Mouse (Mus musculus) hindbrain, embryonic 14.5 days (tissue): ENCODE results near the gene Nrip1. TPM values are rescaled to one million over a fixed set of nuclear protein-coding genes. Genes with fewer than 3 reads are reported as not detected.
A peak's percentile ranks its signal among the peaks of the same experiment; 100 is the strongest.

ENCODE experiments used
- ATAC-seq: fragments of 200-750 bp; cut with Nextera tagmentation; 2 replicates; pipeline ENCODE4 v1.8.0; 2017; ENCODE audit warnings: moderate number of reproducible peaks, mild to moderate bottlenecking, moderate TSS enrichment, moderate library complexity; ENCODE audit not compliant: low FRiP score
- DNase-seq: peaks from one replicate; pipeline ENCODE4 v3.0.0-alpha.2; 2015; ENCODE audit warnings: low spot score
- H3K27ac ChIP-seq: fragments of 300-500 bp; sonication (generic); 2 replicates; pipeline ENCODE4 v1.5.1; 2014; ENCODE audit warnings: mild to moderate bottlenecking, moderate library complexity
- H3K27me3 ChIP-seq: fragments of 300-500 bp; sonication (generic); 2 replicates; pipeline ENCODE4 v1.6.1; 2014; ENCODE audit warnings: mild to moderate bottlenecking, low read length, mixed read lengths; ENCODE audit not compliant: control insufficient read depth, insufficient read depth
- H3K36me3 ChIP-seq: fragments of 300-500 bp; sonication (generic); replicated peaks from 2 replicates; pipeline ENCODE4 v1.6.1; 2014; ENCODE audit not compliant: control insufficient read depth, insufficient read depth
- H3K4me1 ChIP-seq: fragments of 300-500 bp; sonication (generic); replicated peaks from 2 replicates; pipeline ENCODE4 v1.6.1; 2014; ENCODE audit warnings: antibody characterized with exemption, low read length, mixed read lengths; ENCODE audit not compliant: control insufficient read depth, insufficient read depth
- H3K4me2 ChIP-seq: fragments of 300-500 bp; sonication (generic); replicated peaks from 2 replicates; pipeline ENCODE4 v1.6.1; 2014; ENCODE audit warnings: mild to moderate bottlenecking, moderate library complexity
- H3K4me3 ChIP-seq: fragments of 300-500 bp; sonication (generic); replicated peaks from 2 replicates; pipeline ENCODE4 v1.5.1; 2014; ENCODE audit warnings: mild to moderate bottlenecking, low read length
- H3K9ac ChIP-seq: fragments of 300-500 bp; sonication (generic); 2 replicates; pipeline ENCODE4 v1.6.1; 2014
- H3K9me3 ChIP-seq: fragments of 300-500 bp; sonication (generic); 2 replicates; pipeline ENCODE4 v1.6.1; 2016; ENCODE audit warnings: low read length; ENCODE audit not compliant: control insufficient read depth
- WGBS: fragments of 180-500 bp; shearing (Covaris S2); extraction: QIAGEN DNeasy Blood & Tissue Kit; methylation state at CpG from one replicate; pipeline ENCODE4 v1.1.7; 2014; 5-methylcytosine and 5-hydroxymethylcytosine counted together
- polyA plus RNA-seq: library from polyadenylated mRNA; unstranded; fragments of >200 nt; fragmentation: Nextera tagmentation; extraction: Ambion mirVana; gene quantifications from 2 replicates; pipeline ENCODE4 v1.2.1, GENCODE M21; 2014

The Nrip1 gene
- polyA plus RNA-seq, 1 experiment from 2014 or later: 30.4 TPM

DNA sequence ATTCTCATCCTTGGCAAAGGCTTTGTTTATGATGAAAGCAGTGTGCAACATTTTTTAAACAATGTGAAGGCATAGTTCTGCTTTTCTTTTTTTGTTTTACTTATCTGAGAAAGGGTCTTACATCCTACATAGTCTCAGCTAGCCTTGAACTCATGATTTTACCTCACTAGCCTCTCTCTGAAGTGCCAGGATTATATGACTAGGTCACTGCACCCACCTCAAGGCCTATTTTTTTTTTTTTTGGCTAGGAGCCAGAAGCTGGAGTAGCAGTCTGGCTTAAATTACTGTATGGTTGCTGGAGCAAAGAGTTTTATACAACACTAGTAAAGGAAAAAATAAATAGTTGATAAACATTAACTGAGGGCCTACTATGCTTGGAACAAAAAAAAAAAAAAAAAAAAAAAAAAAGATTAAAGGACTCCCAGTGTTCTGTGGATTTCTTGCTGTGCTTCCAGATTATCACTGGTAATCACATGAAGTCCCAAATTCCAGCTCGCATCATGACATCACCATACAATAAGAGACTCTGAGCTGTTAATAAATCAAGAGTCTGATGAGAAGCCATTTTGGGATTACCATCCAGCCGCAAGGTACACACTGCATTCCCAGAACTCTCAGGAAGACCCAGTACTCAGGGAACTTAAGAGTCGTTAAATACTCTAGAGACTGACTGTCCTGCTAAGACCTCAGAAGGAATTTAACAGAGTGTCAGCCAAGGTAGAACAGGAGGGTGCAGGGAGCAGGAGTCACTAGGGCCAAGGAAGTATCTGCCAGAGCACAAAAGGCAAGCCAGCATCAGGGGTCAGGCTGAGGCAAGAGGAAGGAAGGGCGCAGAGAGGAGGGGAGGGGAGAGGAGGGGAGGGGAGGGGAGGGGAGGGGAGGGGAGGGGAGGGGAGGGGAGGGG, 49.0 kb downstream of the Nrip1 start:
- Histone ChIP-seq H3K36me3 (no peaks in the 10 kb centered on the region), H3K4me3 (no peak overlapping the region), H3K9me3 (no peaks in the 10 kb centered on the region), H3K4me1 (peaks cover 28% of the 10 kb centered on the region), H3K4me2 (no peak overlapping the region), H3K9ac (no peak overlapping the region), H3K27me3 (no peaks in the 10 kb centered on the region), H3K27ac (no peak overlapping the region)
- 84% methylated on average over 3 of the region's 4 CpGs for WGBS
- DNase-seq: no peak
- ATAC-seq: no peak

DNA sequence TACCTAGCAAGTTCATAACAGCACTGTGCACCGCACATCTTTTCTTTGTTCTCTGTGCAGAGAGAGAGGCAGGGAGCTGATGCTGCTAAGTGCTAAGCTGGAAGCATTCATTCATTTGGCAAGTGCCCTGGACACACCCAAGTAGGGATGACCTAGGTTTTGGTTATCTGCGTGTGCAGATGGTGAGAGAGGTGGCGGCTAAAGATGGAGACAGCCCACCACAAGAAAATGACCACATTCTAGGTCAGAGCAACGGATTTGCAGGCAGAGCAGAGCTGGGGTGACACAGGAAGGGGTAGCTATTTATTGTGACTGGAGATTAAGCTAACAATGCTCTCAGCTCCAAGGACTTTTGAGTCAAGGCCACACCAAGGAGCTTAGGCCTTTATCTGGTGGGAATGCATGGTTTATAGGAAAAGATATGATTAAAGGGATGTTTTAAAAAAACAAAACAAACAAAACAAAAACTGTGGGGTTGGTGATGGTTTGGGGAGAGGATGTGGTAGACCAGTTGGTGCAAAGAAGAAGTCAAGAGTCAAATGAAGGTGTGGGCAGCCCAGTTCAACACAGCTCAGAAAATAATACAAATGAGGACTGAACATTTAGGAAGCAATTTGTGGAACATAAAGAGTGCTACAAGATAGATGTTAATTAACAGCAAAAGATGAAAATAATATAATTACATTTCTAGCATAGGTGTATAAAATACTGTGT, 49.9 kb downstream of the Nrip1 start:
- H3K27me3 ChIP-seq: no peaks in the 10 kb centered on the region
- WGBS: 83% methylated on average over 4 of the region's 4 CpGs
- no peak for DNase-seq

DNA sequence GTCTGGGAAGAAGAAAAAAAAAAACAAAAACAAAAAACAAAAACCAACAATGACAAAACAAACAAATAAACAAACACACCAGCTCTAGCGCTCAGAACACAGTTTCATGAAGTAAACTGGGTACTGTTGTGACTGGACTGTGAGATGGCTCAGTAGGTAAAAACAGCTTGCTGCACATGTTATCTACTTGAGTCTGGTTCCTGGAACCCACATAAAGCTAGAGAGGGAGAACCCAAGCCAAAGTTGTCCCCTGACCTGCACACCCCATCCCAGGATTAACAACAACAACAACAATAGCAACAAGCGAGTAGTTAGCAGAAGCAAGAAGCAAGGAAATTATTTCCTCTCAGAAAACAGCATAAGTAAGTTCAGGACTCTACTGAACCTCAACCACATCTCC, 50.5 kb downstream of the Nrip1 start:
- DNase-seq: no peak
- Histone ChIP-seq H3K27ac (no peak overlapping the region), H3K4me1 (peaks cover 42% of the 10 kb centered on the region), H3K9me3 (no peaks in the 10 kb centered on the region), H3K9ac (no peak overlapping the region), H3K4me2 (no peak overlapping the region), H3K36me3 (no peaks in the 10 kb centered on the region), H3K4me3 (no peak overlapping the region), H3K27me3 (no peaks in the 10 kb centered on the region)
- 90% methylated on average over 2 of the region's 2 CpGs for WGBS
- ATAC-seq: no peak

More for the DNA sequence above, 49.9 kb downstream of the Nrip1 start:
- peaks cover 36% of the 10 kb centered on the region for H3K4me1 ChIP-seq
- H3K36me3 ChIP-seq: no peaks in the 10 kb centered on the region
- H3K27ac ChIP-seq: no peak overlapping the region
- no peak overlapping the region for H3K4me2 ChIP-seq
- no peak overlapping the region for H3K4me3 ChIP-seq
- H3K9me3 ChIP-seq: no peaks in the 10 kb centered on the region
- H3K9ac ChIP-seq: no peak overlapping the region
- ATAC-seq: no peak

DNA sequence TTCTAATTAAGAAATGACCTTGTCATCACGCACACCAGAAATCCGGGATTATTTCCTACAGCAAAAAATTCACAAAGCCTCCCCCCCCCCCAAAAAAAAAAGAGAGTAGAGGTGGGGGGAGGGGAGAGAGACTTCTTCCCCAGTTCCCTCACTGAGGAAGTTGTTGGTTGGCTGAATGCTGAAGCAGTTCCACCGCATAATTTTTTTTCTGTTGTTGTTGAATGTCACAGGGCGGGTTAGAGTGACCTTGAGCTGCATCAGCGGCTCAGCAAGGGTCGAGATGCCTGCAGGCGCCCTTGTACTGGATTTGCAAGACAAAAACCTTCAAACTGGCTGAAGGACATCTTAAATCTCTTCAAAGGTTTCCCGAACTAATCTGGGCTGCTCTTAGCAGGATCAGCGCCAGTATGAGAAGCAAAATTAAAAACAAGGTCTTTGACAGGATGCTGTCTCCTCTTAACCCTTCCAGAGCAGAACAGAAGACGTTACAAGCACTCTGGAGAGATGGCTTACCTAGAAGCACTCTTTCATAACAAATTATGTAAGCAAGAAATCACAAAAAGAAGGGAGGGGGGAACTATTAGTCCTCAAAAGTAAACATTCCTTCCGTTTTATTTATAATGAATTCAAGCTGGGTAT, 52.0 kb downstream of the Nrip1 start:
- H3K4me2 ChIP-seq: peak overlapping the region; percentile 47
- H3K36me3 ChIP-seq: no peaks in the 10 kb centered on the region
- H3K4me1 ChIP-seq: peaks cover 48% of the 10 kb centered on the region
- WGBS: 2% methylated on average over 11 of the region's 11 CpGs
- H3K27ac ChIP-seq: peak overlapping the region; percentile 73
- H3K9me3 ChIP-seq: no peaks in the 10 kb centered on the region
- peak overlapping the region; percentile 33; the same call in 1 of the 2 replicates for H3K9ac ChIP-seq
- H3K4me3 ChIP-seq: peak overlapping the region; percentile 11
- no peaks in the 10 kb centered on the region for H3K27me3 ChIP-seq
- DNase-seq: peak; percentile 39
- peak; percentile 53 for ATAC-seq

DNA sequence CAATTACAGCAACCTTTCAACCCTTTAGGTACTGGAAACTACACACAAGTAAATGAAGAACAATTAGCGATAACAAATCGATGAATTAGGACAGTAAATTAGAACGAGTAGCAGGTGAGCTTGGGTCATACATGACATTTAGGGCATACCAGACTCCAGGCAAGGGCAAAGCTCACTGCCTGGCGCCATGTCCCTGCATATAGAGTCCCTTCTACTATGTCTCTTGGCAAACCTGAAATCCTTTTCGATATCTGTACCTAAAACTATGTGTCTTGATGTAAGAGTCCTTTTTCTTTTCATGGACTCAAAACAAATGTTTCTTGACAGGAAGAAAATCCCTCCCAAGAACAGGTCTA, 53.5 kb downstream of the Nrip1 start:
- no peaks in the 10 kb centered on the region for H3K36me3 ChIP-seq
- no peak overlapping the region for H3K9ac ChIP-seq
- H3K4me2 ChIP-seq: no peak overlapping the region; the same call in 1 of the 2 replicates
- no peak overlapping the region for H3K4me3 ChIP-seq
- H3K27me3 ChIP-seq: no peaks in the 10 kb centered on the region
- H3K9me3 ChIP-seq: no peaks in the 10 kb centered on the region
- 24% methylated on average over 5 of the region's 5 CpGs for whole genome bisulfite sequencing
- ATAC-seq (peak; percentile 9; the same call in 1 of the 2 replicates), DNase-seq (no peak)
- peaks cover 48% of the 10 kb centered on the region for H3K4me1 ChIP-seq
- H3K27ac ChIP-seq: peak overlapping the region; percentile 20; the same call in 1 of the 2 replicates

DNA sequence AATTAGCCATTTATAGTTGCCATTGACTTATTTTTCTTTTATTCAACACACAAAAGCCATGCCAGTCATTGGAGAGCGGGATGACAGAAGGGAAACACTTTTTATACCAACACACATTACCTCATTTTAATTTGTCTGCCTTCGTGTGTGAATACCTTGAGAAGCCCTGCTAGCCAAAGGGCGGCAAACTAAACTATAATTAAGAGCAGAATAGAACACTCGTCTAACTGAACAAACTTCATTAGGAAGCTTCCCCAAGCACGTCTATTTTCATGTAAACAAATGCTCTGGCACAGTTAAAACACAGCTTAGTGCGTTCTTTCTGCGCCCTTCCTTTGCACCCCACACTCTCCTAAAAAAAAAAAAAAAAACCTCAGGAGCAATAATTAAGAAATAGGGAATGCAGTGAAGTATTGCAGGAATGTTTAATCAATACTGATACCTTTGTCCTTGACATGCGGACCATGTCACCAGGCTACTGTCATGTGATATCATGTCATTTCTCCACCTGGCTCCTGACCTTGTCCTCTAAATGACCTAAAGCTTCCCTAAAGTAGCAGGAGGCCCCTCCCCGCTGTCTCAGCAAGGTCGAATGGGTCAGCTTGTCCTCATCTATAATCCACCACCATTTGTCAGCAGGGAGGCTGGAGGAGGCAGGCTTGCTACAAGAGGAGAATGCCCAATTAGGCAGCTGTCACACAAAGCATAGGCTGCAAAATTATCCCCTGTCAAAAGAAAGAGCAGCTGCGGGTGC, 54.1 kb downstream of the Nrip1 start:
- WGBS: 14% methylated on average over 11 of the region's 11 CpGs
- no peak overlapping the region; the same call in 1 of the 2 replicates for H3K4me2 ChIP-seq
- H3K9me3 ChIP-seq: no peaks in the 10 kb centered on the region
- H3K36me3 ChIP-seq: no peaks in the 10 kb centered on the region
- H3K27me3 ChIP-seq: no peaks in the 10 kb centered on the region
- H3K9ac ChIP-seq: no peak overlapping the region
- peak overlapping the region; percentile 20 for H3K27ac ChIP-seq
- no peak overlapping the region for H3K4me3 ChIP-seq
- H3K4me1 ChIP-seq: peaks cover 48% of the 10 kb centered on the region
- DNase-seq: peak; percentile 58
- peak; percentile 68 for ATAC-seq

DNA sequence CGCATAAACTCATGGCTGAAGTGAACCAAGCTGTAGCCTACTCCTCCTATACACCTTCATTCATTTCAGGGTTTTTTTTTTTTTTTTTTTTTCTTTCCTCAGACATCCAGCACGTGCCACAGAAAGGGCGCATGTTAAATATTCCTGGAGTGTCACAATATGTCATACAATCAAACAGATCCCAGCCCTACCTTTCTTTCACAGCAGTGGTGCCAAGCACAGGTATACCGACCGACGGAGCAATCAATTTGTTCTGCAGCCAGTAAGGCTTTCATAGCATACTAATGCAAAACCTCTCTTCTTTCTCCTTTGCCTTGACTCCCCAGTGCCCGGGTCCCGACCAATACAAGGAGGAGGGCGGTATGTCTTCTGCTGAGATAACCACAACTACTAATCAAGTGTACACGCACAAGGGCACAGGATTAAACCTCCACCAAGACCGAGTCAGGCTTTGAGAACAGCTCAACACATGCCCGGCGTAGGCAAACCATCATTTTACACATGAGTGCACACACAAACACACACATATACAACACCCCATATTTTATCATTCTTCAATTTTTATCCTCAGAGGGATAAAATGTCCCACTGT, 55.2 kb downstream of the Nrip1 start:
- Histone ChIP-seq H3K27ac (peak overlapping the region; percentile 49; the same call in 1 of the 2 replicates), H3K9me3 (no peaks in the 10 kb centered on the region), H3K4me1 (peaks cover 48% of the 10 kb centered on the region), H3K4me3 (no peak overlapping the region), H3K4me2 (0 out of 2 replicates have a peak overlapping the region, but pooled peaks have one; percentile 21), H3K27me3 (no peaks in the 10 kb centered on the region), H3K36me3 (no peaks in the 10 kb centered on the region), H3K9ac (no peak overlapping the region)
- ATAC-seq (no peak), DNase-seq (no peak)
- 61% methylated on average over 13 of the region's 13 CpGs for WGBS

DNA sequence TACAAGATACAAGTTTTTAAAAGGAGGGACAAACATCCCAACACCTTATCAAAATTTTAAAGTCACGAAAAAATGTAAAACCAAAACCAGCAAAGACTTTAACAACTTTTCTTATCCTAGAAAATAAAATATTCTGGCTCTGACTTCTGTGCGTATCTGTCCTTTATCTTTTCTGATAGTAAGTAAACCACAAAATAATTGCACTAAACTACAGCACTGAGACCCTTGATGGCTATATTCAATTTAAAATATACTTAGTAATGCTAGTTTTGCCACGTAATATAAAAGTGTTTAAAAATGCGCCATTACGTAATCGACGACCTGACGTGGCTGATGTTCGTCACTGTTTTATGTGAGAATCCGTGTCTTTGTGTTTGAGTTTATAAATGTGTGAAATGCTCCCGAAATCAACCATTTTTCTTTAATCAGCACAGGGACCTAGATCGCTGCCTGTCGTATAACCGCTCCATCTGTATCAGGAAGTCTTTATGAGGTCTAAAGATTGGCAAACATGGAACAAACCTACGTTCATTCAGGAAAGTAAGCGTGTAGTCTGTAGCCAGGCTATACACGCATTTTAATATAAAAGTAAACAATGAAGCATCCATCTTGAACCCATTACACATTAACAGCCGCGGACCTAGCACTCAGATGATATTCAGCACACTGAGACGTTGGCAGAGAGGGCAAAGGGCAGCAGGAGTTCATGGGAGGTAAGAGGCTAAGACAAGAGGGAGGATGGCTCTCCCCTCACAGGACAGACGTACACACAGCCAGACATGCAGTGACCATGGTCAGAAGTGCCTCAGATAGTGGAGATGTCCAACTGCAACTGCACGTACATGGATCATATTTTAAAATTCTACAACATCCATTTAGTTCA, 56.4 kb downstream of the Nrip1 start:
- ATAC-seq (no peak), DNase-seq (no peak)
- Histone ChIP-seq H3K9me3 (no peaks in the 10 kb centered on the region), H3K4me2 (no peak overlapping the region), H3K27me3 (no peaks in the 10 kb centered on the region), H3K4me1 (peaks cover 43% of the 10 kb centered on the region), H3K36me3 (no peaks in the 10 kb centered on the region), H3K4me3 (no peak overlapping the region), H3K9ac (no peak overlapping the region), H3K27ac (no peak overlapping the region)
- WGBS: 79% methylated on average over 22 of the region's 22 CpGs
